Mouse (Mus musculus) olfactory bulb, adult 2 months (tissue): ENCODE results near the gene Txlnb. TPM values are rescaled to one million over a fixed set of nuclear protein-coding genes. Genes with fewer than 3 reads are reported as not detected.

ENCODE experiments used
- H3K27ac ChIP-seq: fragments of 200-500 bp; 2 replicates; pipeline ENCODE4 v1.5.1; 2012; ENCODE audit warnings: low read depth, low read length; ENCODE audit not compliant: insufficient read depth
- H3K4me1 ChIP-seq: fragments of 200-500 bp; 2 replicates; pipeline ENCODE4 v1.6.1; 2012; ENCODE audit warnings: low read length; ENCODE audit not compliant: control insufficient read depth, insufficient read depth
- H3K4me3 ChIP-seq: fragments of 200-500 bp; 2 replicates; pipeline ENCODE4 v1.5.1; 2012; ENCODE audit warnings: mild to moderate bottlenecking, low read depth, low read length, moderate library complexity; ENCODE audit not compliant: insufficient read depth
- CTCF ChIP-seq: fragments of 200-500 bp; IDR thresholded peaks from 2 replicates; pipeline ENCODE4 v1.5.1; 2012; ENCODE audit warnings: low read depth, mild to moderate bottlenecking, low read length, moderate library complexity; ENCODE audit not compliant: insufficient read depth
- POLR2A ChIP-seq: fragments of 200-500 bp; IDR thresholded peaks from 2 replicates; pipeline ENCODE4 v1.6.1; 2012; ENCODE audit warnings: mild to moderate bottlenecking, low read depth, low read length, moderate library complexity; ENCODE audit not compliant: insufficient read depth
- WGBS: fragments of 180-500 bp; shearing (Covaris S2); methylation state at CpG from one replicate; pipeline ENCODE4 v1.1.7; 2018; 5-methylcytosine and 5-hydroxymethylcytosine counted together
- polyA plus RNA-seq: library from polyadenylated mRNA; stranded (reverse); fragments of >200 nt; gene quantifications from 2 replicates; pipeline ENCODE4 v1.2.4, GENCODE M21; 2012; ENCODE audit warnings: low replicate concordance; ENCODE audit not compliant: missing spikeins, insufficient read depth, insufficient read length

Txlnb gene
- not detected in 2 replicates for polyA plus RNA-seq

GRCm38 (mm10) chr10:17795767-17796631, at the start of gene Txlnb:
Gene Txlnb (plus strand): TSS chr10:17796226.
- WGBS: 9% methylated on average over 13 of the region's 13 CpGs
- H3K27ac ChIP-seq: peak within 1 kb of the TSS; percentile 35
- peaks cover 10% of the 10 kb centered on the region for H3K4me1 ChIP-seq
- H3K4me3 ChIP-seq: peak within 1 kb of the TSS; percentile 13; the same call in 1 of the 2 replicates
- TF ChIP-seq POLR2A (no peak), CTCF (no peak)

- H3K27ac ChIP-seq: no peak overlapping the region
- WGBS: 78% methylated on average over 5 of the region's 5 CpGs
- no peaks in the 10 kb centered on the region for H3K4me1 ChIP-seq
Measured at GRCm38 (mm10) chr10:17752478-17752877, 43.5 kb upstream of the Txlnb start.

GRCm38 (mm10) chr10:17759772-17760171, 36.3 kb upstream of the Txlnb start:
- Histone ChIP-seq H3K27ac (no peak overlapping the region), H3K4me1 (no peaks in the 10 kb centered on the region), H3K4me3 (no peak overlapping the region)
- 86% methylated on average over 3 of the region's 3 CpGs for WGBS
- no peak for TF ChIP-seq POLR2A
- no peak for TF ChIP-seq CTCF

More at GRCm38 (mm10) chr10:17752478-17752877, 43.5 kb upstream of the Txlnb start:
- H3K4me3 ChIP-seq: no peak overlapping the region
- TF ChIP-seq CTCF (no peak), POLR2A (no peak)

GRCm38 (mm10) chr10:17760750-17761613, 35.0 kb upstream of the Txlnb start:
- WGBS: 86% methylated on average over 9 of the region's 9 CpGs
- Histone ChIP-seq H3K27ac (no peak overlapping the region), H3K4me3 (no peak overlapping the region), H3K4me1 (no peaks in the 10 kb centered on the region)
- TF ChIP-seq POLR2A (no peak), CTCF (no peak)

GRCm38 (mm10) chr10:17761652-17762051, 34.4 kb upstream of the Txlnb start:
- TF ChIP-seq POLR2A (no peak), CTCF (no peak)
- WGBS: 95% methylated on average over 1 of the region's 1 CpGs
- Histone ChIP-seq H3K4me1 (no peaks in the 10 kb centered on the region), H3K4me3 (no peak overlapping the region), H3K27ac (no peak overlapping the region)

- Histone ChIP-seq H3K27ac (no peak overlapping the region), H3K4me3 (no peak overlapping the region), H3K4me1 (no peaks in the 10 kb centered on the region)
- no peak for TF ChIP-seq CTCF
- TF ChIP-seq POLR2A: no peak
- 98% methylated on average over 8 of the region's 8 CpGs for WGBS
Measured at GRCm38 (mm10) chr10:17762946-17763345, 33.1 kb upstream of the Txlnb start.

GRCm38 (mm10) chr10:17769856-17770255, 26.2 kb upstream of the Txlnb start:
- H3K27ac ChIP-seq: no peak overlapping the region
- no peak overlapping the region for H3K4me3 ChIP-seq
- WGBS: 83% methylated on average over 5 of the region's 5 CpGs
- no peak for TF ChIP-seq CTCF
- TF ChIP-seq POLR2A: no peak
- H3K4me1 ChIP-seq: no peaks in the 10 kb centered on the region

- no peak overlapping the region for H3K4me3 ChIP-seq
- no peaks in the 10 kb centered on the region for H3K4me1 ChIP-seq
- WGBS: 86% methylated on average over 10 of the region's 10 CpGs
- TF ChIP-seq POLR2A: no peak
- TF ChIP-seq CTCF: no peak
- H3K27ac ChIP-seq: no peak overlapping the region
Measured at GRCm38 (mm10) chr10:17772364-17772763, 23.7 kb upstream of the Txlnb start.

- TF ChIP-seq POLR2A: no peak
- TF ChIP-seq CTCF: no peak
- WGBS: 87% methylated on average over 3 of the region's 3 CpGs
- Histone ChIP-seq H3K4me1 (no peaks in the 10 kb centered on the region), H3K27ac (no peak overlapping the region), H3K4me3 (no peak overlapping the region)
Measured at GRCm38 (mm10) chr10:17774366-17774765, 21.7 kb upstream of the Txlnb start.
